Mouse (Mus musculus) limb, embryonic 13.5 days (tissue): ENCODE data around the gene Rps19. TPM values are rescaled to one million over a fixed set of nuclear protein-coding genes. Genes with fewer than 3 reads are reported as not detected.

Experiments
- ATAC-seq: fragments of 200-750 bp; cut with Nextera tagmentation; 2 replicates; pipeline ENCODE4 v1.8.0; 2017; ENCODE audit warnings: low read depth, moderate number of reproducible peaks, moderate TSS enrichment; ENCODE audit not compliant: low FRiP score
- H3K27ac ChIP-seq: fragments of 300-500 bp; sonication (generic); 2 replicates; pipeline ENCODE4 v1.5.1; 2015; ENCODE audit warnings: inconsistent platforms, mild to moderate bottlenecking, moderate library complexity
- H3K27me3 ChIP-seq: fragments of 300-500 bp; sonication (generic); 2 replicates; pipeline ENCODE4 v1.6.1; 2015; ENCODE audit warnings: mild to moderate bottlenecking, inconsistent platforms
- H3K36me3 ChIP-seq: fragments of 300-500 bp; sonication (generic); 2 replicates; pipeline ENCODE4 v1.6.1; 2015; ENCODE audit warnings: inconsistent platforms, mild to moderate bottlenecking, moderate library complexity
- H3K4me1 ChIP-seq: fragments of 300-500 bp; sonication (generic); 2 replicates; pipeline ENCODE4 v1.6.1; 2015; ENCODE audit warnings: inconsistent platforms
- H3K4me2 ChIP-seq: fragments of 300-500 bp; sonication (generic); replicated peaks from 2 replicates; pipeline ENCODE4 v1.6.1; 2015; ENCODE audit warnings: inconsistent platforms, mild to moderate bottlenecking, moderate library complexity
- H3K4me3 ChIP-seq: fragments of 300-500 bp; sonication (generic); 2 replicates; pipeline ENCODE4 v1.5.1; 2015; ENCODE audit warnings: moderate library complexity, mild to moderate bottlenecking, inconsistent platforms
- H3K9ac ChIP-seq: fragments of 300-500 bp; sonication (generic); 2 replicates; pipeline ENCODE4 v1.6.1; 2015; ENCODE audit warnings: mild to moderate bottlenecking, inconsistent platforms
- H3K9me3 ChIP-seq: fragments of 300-500 bp; sonication (generic); 2 replicates; pipeline ENCODE4 v1.6.1; 2016; ENCODE audit warnings: inconsistent platforms
- WGBS: fragments of 180-500 bp; shearing (Covaris S2); methylation state at CpG from one replicate; pipeline ENCODE4 v1.1.7; 2015; 5-methylcytosine and 5-hydroxymethylcytosine counted together
- polyA plus RNA-seq: library from polyadenylated mRNA; unstranded; fragments of >200 nt; fragmentation: Nextera tagmentation; extraction: Ambion mirVana; gene quantifications from 2 replicates; pipeline ENCODE4 v1.2.1, GENCODE M21; 2015

The Rps19 gene
- polyA plus RNA-seq, 1 experiment from 2014 or later = 2,528 TPM

DNA sequence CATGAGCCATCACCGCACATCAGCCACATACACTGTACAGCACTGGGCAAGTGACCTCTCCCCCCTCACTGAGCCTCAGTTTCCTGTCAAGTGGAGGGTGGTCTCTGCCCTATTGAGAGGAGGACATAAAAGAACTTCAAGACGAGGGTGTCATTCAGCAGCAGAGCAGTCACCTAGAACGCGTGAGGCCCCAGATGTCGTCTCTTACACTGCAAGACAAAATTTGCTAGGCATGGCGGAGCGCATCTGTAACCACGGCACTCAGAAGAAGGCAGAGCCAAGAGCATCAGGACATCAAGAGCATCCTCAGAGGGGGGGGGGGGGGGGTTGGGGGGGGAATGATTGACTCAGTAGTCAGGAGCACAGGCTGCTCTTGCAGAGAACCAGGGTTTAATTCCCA is 12.1 kb downstream of the Rps19 start:
- no peaks in the 10 kb centered on the region for H3K4me1 ChIP-seq
- no peak overlapping the region for H3K9ac ChIP-seq
- ATAC-seq = no peak
- no peak overlapping the region for H3K27ac ChIP-seq
- H3K36me3 ChIP-seq = no peaks in the 10 kb centered on the region
- no peak overlapping the region for H3K4me2 ChIP-seq
- 84% methylated on average over 8 of the region's 8 CpGs for WGBS
- no peaks in the 10 kb centered on the region for H3K9me3 ChIP-seq
- no peaks in the 10 kb centered on the region for H3K27me3 ChIP-seq
- H3K4me3 ChIP-seq = no peak overlapping the region

DNA sequence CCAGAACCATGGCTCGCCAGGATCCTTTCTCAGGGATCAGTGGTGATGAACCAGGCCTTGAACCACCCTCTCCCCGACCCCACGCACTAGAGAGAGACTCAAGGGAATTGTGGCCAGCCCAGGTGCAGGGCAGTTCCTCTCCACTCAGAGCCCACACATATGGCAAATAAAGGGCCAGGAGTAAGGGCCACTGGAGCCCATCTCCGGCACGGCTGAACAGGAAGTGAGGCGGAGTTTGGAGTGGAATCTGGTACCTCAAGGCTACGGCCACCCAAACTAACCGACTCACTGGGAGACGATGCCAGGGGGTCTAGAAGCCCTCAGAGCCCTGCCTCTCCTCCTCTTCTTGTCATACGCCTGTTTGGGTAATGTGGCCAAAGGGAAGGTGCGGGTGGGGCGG is 13.1 kb downstream of the Rps19 start, which contains the start of gene Cd79a:
Gene Cd79a (plus strand): TSS at position 158 of the 400 bp plus-strand sequence.
- Histone ChIP-seq H3K4me1 (peaks cover 5% of the 10 kb centered on the region), H3K27ac (no peak within 1 kb of the TSS)
- 58% methylated on average over 12 of the region's 12 CpGs for WGBS

DNA sequence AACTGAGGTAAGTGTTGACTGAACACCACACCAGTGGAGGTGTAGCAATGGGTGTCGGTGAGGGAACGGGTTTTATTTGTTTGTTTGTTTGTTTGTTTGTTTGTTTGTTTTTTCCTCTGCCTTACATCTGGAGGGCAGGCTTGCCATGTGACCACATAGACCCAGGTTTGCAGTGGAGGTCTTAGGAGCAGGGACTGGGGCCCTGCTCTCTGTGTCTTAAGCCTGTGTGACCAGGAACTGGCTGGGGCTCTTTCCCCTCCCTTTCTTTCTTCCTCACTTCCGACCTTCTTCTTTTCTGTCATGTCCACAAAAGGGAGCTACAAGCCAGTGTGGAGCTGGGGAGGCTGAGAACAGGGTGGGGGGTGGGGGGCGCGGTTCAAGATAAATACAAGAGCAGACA is 13.8 kb downstream of the Rps19 start:
- Histone ChIP-seq H3K36me3 (no peaks in the 10 kb centered on the region), H3K4me2 (no peak overlapping the region), H3K9me3 (no peaks in the 10 kb centered on the region), H3K27me3 (no peaks in the 10 kb centered on the region), H3K9ac (no peak overlapping the region), H3K27ac (no peak overlapping the region), H3K4me3 (no peak overlapping the region), H3K4me1 (peaks cover 9% of the 10 kb centered on the region)
- 78% methylated on average over 5 of the region's 5 CpGs for WGBS
- ATAC-seq = no peak

More for the DNA sequence above, 13.1 kb downstream of the Rps19 start, which contains the start of gene Cd79a:
- H3K9ac ChIP-seq = no peak within 1 kb of the TSS
- no peaks in the 10 kb centered on the region for H3K36me3 ChIP-seq
- no peak within 1 kb of the TSS for H3K4me3 ChIP-seq
- no peak within 1 kb of the TSS for H3K4me2 ChIP-seq
- no peaks in the 10 kb centered on the region for H3K27me3 ChIP-seq
- no peak for ATAC-seq
- no peaks in the 10 kb centered on the region for H3K9me3 ChIP-seq

DNA sequence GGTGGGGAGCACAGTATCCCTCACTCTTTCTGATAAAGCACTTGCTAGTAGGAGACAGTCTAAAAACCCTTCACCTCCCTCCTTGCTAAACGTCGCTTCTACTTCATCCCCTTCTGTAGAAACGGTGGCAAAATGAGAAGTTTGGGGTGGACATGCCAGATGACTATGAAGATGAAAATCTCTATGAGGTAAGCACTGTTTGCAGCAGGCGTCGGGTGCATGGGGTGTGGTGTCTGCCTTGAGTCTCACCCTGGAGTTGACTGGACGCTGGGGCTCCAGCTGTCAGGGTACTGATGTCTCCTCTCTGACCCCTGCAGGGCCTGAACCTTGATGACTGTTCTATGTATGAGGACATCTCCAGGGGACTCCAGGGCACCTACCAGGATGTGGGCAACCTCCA is 16.9 kb downstream of the Rps19 start:
- 76% methylated on average over 6 of the region's 6 CpGs for WGBS
- Histone ChIP-seq H3K4me3 (no peak overlapping the region), H3K27ac (no peak overlapping the region), H3K4me2 (no peak overlapping the region), H3K9me3 (no peaks in the 10 kb centered on the region), H3K27me3 (no peaks in the 10 kb centered on the region), H3K9ac (no peak overlapping the region), H3K4me1 (peaks cover 30% of the 10 kb centered on the region), H3K36me3 (no peaks in the 10 kb centered on the region)
- ATAC-seq = no peak

DNA sequence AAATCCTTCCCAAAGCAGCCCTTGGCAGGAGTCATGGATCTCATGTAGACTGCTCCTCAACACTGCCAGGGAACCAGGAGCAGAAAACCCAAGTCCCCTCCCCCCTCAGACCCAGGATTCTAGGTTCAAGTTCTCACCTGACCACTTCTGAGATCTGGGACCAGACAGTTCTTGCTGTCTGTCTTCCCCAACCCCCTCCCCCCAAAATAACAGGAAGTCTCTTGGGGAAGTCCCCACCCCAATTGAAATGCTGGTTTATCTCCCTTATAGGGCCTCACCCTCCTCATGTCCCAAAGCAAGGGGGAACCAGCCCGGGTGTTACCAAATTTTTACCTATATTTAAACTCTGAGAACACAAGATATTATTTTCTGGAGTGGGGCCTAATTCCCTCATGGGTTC is 17.7 kb downstream of the Rps19 start:
- H3K4me3 ChIP-seq = peak overlapping the region; percentile 81
- ATAC-seq = no peak
- WGBS = 70% methylated on average over 1 of the region's 1 CpGs

DNA sequence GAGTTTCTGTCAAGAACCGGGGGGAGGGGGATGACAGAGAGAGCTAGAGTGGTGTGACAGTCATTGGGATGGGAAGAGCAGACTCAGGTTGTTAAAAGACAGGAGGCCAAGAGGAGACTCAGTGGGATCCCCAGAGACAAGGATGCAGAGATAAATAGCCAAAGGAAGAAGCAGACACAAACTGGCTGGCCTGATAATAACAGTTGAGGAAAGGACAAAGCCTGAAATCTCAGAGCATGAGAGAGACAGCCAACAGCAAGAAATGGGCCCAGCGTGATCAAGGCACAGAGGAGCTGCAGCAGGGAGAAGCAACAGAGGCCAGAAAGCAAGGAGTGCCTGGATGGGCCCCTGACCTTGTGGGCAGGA is 18.1 kb downstream of the Rps19 start:
- H3K9ac ChIP-seq = peak overlapping the region; percentile 85
- ATAC-seq = no peak
- peak overlapping the region; percentile 81 for H3K4me3 ChIP-seq
- H3K27ac ChIP-seq = peak overlapping the region; percentile 84
- no peaks in the 10 kb centered on the region for H3K36me3 ChIP-seq
- no peaks in the 10 kb centered on the region for H3K9me3 ChIP-seq
- peaks cover 41% of the 10 kb centered on the region for H3K4me1 ChIP-seq
- WGBS = 53% methylated on average over 2 of the region's 2 CpGs
- no peaks in the 10 kb centered on the region for H3K27me3 ChIP-seq
- H3K4me2 ChIP-seq = peak overlapping the region; percentile 90

More for the DNA sequence above, 17.7 kb downstream of the Rps19 start:
- peaks cover 37% of the 10 kb centered on the region for H3K4me1 ChIP-seq
- peak overlapping the region; percentile 90 for H3K4me2 ChIP-seq
- H3K36me3 ChIP-seq = no peaks in the 10 kb centered on the region
- H3K27ac ChIP-seq = no peak overlapping the region; the same call in 1 of the 2 replicates
- no peak overlapping the region for H3K9ac ChIP-seq
- H3K27me3 ChIP-seq = no peaks in the 10 kb centered on the region
- H3K9me3 ChIP-seq = no peaks in the 10 kb centered on the region

DNA sequence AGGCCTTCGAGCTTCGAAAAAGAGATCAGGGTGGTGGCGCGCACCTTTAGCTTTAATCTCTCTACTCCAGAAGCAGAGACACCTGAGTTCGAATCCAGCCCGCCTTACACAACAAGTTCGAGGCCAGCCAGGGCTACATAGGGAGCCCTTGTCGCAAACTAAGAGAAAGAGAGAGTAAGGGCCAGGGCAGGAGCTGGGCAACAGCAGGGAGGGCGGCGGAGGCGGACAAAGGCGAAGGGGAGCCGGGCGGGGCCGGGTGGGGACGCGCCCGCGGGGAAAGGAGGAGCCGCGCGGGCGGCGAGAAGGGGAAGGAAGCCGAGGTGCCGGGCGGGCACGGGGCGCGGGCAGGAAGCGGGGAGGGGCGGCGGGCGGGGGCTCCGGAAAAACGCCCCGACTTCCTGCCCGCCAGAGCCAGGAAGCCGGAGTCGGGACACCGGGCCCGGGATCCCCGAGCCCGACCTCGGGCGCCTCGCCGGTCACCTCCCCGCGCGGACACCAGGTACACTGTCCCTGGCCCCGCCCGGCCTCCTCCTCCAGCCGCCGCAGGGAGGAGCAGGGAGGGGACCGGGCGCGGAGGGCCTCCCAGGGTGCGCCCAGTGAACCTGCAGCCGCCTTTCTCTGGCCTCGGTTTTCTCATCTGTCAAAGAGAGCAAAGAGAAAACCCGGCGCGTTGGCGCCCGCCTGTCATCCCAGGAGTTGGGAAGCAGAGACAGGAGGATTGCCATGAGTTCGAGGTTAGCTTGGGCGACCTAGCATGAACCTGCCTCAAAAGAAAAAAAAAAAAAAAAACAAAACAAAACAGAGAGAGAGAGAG is 18.7 kb downstream of the Rps19 start, which contains the start of gene Arhgef1:
Gene Arhgef1 (plus strand): TSS at position 283 of the 814 bp plus-strand sequence.
- Histone ChIP-seq H3K4me2 (peak within 1 kb of the TSS; percentile 90), H3K27me3 (no peaks in the 10 kb centered on the region), H3K9me3 (no peaks in the 10 kb centered on the region), H3K4me3 (peak within 1 kb of the TSS; percentile 81), H3K4me1 (peaks cover 47% of the 10 kb centered on the region), H3K27ac (peak within 1 kb of the TSS; percentile 84), H3K9ac (peak within 1 kb of the TSS; percentile 85), H3K36me3 (no peaks in the 10 kb centered on the region; the same call in 1 of the 2 replicates)
- 8% methylated on average over 46 of the region's 68 CpGs for WGBS
- no peak for ATAC-seq

DNA sequence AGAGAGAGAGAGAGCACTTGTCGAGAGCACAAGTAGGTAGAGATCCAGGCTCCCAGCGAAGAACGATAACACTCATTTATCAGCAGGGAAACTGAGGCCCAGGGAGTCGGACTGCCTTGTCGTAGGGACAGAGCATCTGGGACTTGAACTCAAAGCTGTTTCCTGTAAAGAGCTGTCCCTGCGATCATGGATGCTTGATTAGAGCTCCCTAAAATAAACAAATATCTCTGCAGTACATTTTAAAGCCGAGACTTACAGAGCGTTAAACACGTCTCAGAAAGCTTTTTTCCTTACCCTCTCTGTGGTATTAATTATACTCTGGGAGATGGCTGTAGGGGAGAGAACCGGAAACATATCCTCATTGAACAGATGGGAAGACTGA is 19.3 kb downstream of the Rps19 start:
- H3K4me1 ChIP-seq = peaks cover 53% of the 10 kb centered on the region
- peak overlapping the region; percentile 81 for H3K4me3 ChIP-seq
- peak overlapping the region; percentile 85 for H3K9ac ChIP-seq
- peaks cover 5% of the 10 kb centered on the region for H3K36me3 ChIP-seq
- H3K27ac ChIP-seq = 0 out of 2 replicates have a peak overlapping the region, but pooled peaks have one; percentile 52
- H3K9me3 ChIP-seq = no peaks in the 10 kb centered on the region
- peak overlapping the region; percentile 90 for H3K4me2 ChIP-seq
- H3K27me3 ChIP-seq = no peaks in the 10 kb centered on the region
- WGBS = 38% methylated on average over 10 of the region's 10 CpGs
- no peak for ATAC-seq

DNA sequence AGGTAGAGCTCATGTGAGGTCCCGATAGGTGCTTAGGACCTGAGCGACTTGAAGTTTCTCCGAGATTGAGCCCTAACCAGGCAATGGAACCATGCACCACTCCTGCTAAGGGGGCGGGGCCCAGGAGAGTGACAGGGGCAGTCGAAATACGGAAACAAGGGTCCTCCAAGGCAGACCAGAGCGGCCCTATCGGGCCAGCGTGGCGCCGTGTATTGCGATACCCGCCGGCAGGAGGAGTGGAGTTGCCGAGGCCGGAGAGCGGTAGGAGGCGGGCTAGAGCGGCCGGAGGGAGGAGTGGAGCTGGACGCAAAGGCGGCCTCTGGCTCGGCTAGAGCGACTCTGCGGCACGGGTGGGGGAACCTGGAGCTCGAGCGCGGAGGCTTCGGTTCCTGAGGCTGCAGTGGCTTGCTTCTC is 19.9 kb downstream of the Rps19 start:
- WGBS = under 1% methylated on average over 30 of the region's 30 CpGs
- ATAC-seq = peak; percentile 96
- Histone ChIP-seq H3K4me3 (peak overlapping the region; percentile 81), H3K9ac (peak overlapping the region; percentile 79), H3K36me3 (peaks cover 11% of the 10 kb centered on the region), H3K4me2 (peak overlapping the region; percentile 90), H3K4me1 (peaks cover 54% of the 10 kb centered on the region), H3K27me3 (no peaks in the 10 kb centered on the region), H3K9me3 (no peaks in the 10 kb centered on the region), H3K27ac (peak overlapping the region; percentile 83)

DNA sequence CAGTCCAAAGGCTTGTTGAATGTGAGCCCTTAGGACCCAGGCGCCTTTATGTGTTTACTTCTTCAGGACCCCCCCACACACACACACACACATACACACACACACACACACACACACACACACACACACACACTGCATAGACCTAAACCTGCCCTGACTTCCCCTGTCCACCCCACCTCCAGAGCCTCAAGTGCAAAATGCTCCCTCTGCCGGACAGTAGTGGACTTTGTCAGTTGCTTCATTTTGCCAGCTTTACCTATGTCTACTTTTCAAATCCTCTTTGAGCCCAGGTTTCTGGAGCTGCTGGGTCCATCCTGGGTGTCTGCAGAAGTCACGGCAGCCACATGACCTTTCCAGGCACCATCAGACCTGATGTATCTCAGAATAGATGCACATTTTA is 20.8 kb downstream of the Rps19 start:
- Histone ChIP-seq H3K4me2 (peak overlapping the region; percentile 90), H3K9ac (peak overlapping the region; percentile 79), H3K27ac (peak overlapping the region; percentile 83; the same call in 1 of the 2 replicates), H3K4me1 (peaks cover 54% of the 10 kb centered on the region), H3K4me3 (peak overlapping the region; percentile 81), H3K36me3 (peaks cover 20% of the 10 kb centered on the region), H3K27me3 (no peaks in the 10 kb centered on the region), H3K9me3 (no peaks in the 10 kb centered on the region)
- ATAC-seq = no peak
- WGBS = 23% methylated on average over 3 of the region's 3 CpGs

DNA sequence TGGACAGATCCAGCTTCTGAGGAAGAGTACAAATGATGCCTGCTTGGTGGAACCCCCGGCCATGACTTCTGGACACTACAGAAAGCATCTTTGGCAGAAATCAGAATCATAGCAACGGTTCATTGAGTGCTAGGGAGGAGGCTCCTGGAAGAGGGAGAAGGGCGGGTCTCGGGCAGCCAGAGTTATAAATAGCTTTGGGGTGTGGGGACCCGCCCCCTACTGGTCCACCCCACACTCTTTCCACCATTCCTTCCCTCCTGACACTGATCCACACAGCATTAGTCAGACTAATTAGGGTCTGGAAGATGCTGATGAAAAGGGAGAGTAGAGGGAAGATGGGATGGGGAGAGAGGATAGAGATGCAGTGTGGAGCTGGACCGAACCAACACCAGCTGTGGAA is 22.4 kb downstream of the Rps19 start:
- H3K36me3 ChIP-seq = peaks cover 32% of the 10 kb centered on the region
- H3K9ac ChIP-seq = peak overlapping the region; percentile 57
- no peaks in the 10 kb centered on the region for H3K27me3 ChIP-seq
- H3K27ac ChIP-seq = peak overlapping the region; percentile 86
- peaks cover 54% of the 10 kb centered on the region for H3K4me1 ChIP-seq
- 23% methylated on average over 6 of the region's 6 CpGs for WGBS
- peak overlapping the region; percentile 32 for H3K4me3 ChIP-seq
- peak overlapping the region; percentile 90 for H3K4me2 ChIP-seq
- no peak for ATAC-seq
- H3K9me3 ChIP-seq = no peaks in the 10 kb centered on the region

DNA sequence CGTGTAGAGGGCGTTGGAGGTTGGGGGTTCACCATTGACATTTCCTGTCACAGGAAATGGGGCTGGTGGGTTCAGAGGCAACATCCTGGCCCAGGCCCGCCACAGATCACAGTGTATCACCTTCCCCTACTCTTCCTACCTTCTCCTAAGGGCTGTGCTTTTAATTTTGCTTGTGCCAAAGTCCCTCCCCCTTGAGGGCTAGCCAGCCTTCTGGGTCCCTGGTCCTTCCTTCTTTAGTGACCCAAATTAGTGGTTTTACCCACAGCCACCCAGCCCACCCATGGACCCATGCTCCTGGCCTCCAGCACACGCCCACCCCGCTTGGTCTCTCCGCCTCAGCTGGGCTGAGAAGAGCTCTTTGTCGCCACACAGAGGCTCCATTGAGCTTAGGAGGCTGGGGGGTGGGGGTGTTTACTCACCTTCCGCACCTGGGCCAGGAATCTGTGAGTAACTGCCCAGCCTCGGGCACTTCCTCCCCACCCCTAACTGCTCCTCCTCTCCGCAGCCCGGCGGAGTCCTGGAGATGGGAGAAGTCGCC is 23.1 kb downstream of the Rps19 start:
- Histone ChIP-seq H3K27me3 (no peaks in the 10 kb centered on the region), H3K9me3 (no peaks in the 10 kb centered on the region), H3K4me1 (peaks cover 49% of the 10 kb centered on the region), H3K4me2 (peak overlapping the region; percentile 90), H3K36me3 (peaks cover 40% of the 10 kb centered on the region), H3K27ac (peak overlapping the region; percentile 86), H3K4me3 (peak overlapping the region; percentile 32), H3K9ac (peak overlapping the region; percentile 57)
- peak; percentile 10; the same call in 1 of the 2 replicates for ATAC-seq
- 13% methylated on average over 13 of the region's 13 CpGs for WGBS
